Mouse (Mus musculus) midbrain, embryonic 16.5 days (tissue): ENCODE results near the gene Selenok. TPM values are rescaled to one million over a fixed set of nuclear protein-coding genes. Genes with fewer than 3 reads are reported as not detected.

Experiments
- ATAC-seq: fragments of 200-750 bp; cut with Nextera tagmentation; 2 replicates; pipeline ENCODE4 v1.8.0; 2017; ENCODE audit warnings: moderate TSS enrichment
- H3K27ac ChIP-seq: fragments of 300-500 bp; sonication (generic); 2 replicates; pipeline ENCODE4 v1.5.1; 2014; ENCODE audit warnings: mild to moderate bottlenecking, low read length, mixed read lengths
- H3K27me3 ChIP-seq: fragments of 300-500 bp; sonication (generic); 2 replicates; pipeline ENCODE4 v1.6.1; 2014; ENCODE audit warnings: low read depth, low read length, mixed read lengths; ENCODE audit not compliant: control insufficient read depth, insufficient read depth
- H3K36me3 ChIP-seq: fragments of 300-500 bp; sonication (generic); 2 replicates; pipeline ENCODE4 v1.6.1; 2014; ENCODE audit warnings: mild to moderate bottlenecking, low read length, moderate library complexity, mixed read lengths; ENCODE audit not compliant: control insufficient read depth, insufficient read depth
- H3K4me1 ChIP-seq: fragments of 300-500 bp; sonication (generic); 2 replicates; pipeline ENCODE4 v1.6.1; 2014; ENCODE audit warnings: mild to moderate bottlenecking, low read length, mixed read lengths; ENCODE audit not compliant: control insufficient read depth, insufficient read depth
- H3K4me2 ChIP-seq: fragments of 300-500 bp; sonication (generic); 2 replicates; pipeline ENCODE4 v1.6.1; 2014; ENCODE audit warnings: mild to moderate bottlenecking, low read length, mixed read lengths
- H3K4me3 ChIP-seq: fragments of 300-500 bp; sonication (generic); 2 replicates; pipeline ENCODE4 v1.5.1; 2014; ENCODE audit warnings: low read depth, mild to moderate bottlenecking, low read length, moderate library complexity, mixed read lengths
- H3K9ac ChIP-seq: fragments of 300-500 bp; sonication (generic); 2 replicates; pipeline ENCODE4 v1.6.1; 2014; ENCODE audit warnings: low read depth, low read length, mixed read lengths
- H3K9me3 ChIP-seq: fragments of 300-500 bp; sonication (generic); replicated peaks from 2 replicates; pipeline ENCODE4 v1.6.1; 2014; ENCODE audit warnings: mild to moderate bottlenecking, low read length, mixed read lengths; ENCODE audit not compliant: control insufficient read depth, poor library complexity, severe bottlenecking
- WGBS: fragments of 180-500 bp; shearing (Covaris S2); extraction: QIAGEN DNeasy Blood & Tissue Kit; methylation state at CpG from one replicate; pipeline ENCODE4 v1.1.7; 2014; 5-methylcytosine and 5-hydroxymethylcytosine counted together
- polyA plus RNA-seq: library from polyadenylated mRNA; unstranded; fragments of >200 nt; fragmentation: Nextera tagmentation; extraction: Ambion mirVana; gene quantifications from 2 replicates; pipeline ENCODE4 v1.2.1, GENCODE M21; 2015

The Selenok gene
- polyA plus RNA-seq, 1 experiment from 2014 or later, result 410 TPM

DNA sequence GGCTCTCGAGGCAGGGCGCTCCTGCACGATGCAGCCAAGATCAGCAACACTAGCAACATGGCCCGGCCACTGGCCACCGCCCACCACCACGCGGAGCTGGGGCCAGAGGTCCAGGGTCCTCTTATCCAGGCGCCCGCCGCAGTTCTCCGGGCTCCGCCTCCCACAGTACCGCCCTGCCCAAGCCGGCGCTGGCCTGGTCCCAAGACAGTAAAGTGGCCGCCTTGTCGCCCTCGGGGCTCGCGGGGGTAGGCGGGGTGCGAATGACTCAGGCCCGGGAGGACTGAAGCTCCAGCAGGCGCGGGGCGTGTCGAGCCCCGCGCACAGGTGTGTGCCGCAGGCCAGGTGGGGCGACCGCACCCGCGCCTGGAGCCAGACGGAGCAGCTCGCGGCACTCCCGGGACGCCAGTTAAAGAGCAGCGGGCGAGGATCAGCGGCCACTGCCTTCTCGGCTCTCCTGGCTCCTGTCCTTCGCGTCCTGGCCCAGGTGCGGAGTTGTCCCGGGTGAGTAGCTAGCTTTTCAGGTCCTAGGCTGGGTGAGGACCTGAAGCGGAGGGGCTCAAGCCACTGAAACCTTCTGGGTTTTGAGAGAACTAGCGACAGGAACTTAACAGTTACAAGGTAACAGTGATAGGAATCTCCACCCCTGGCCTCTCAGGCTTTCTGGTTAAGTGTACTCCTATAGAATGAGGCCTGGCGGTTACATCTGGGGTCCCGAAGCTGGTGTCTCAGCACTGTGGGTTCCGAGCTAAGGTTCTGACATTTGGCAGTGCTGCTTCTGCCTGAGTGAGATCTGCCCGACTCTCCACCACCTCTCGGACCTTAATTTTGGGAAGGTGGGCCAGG, 40.8 kb downstream of the Selenok start, which contains the start of the genes Il17rb and Chdh:
Gene Il17rb (minus strand): TSS at position 164 of the 843 bp plus-strand sequence.
Gene Chdh (plus strand): TSS at position 291 of the 843 bp plus-strand sequence.
- Histone ChIP-seq H3K27ac (no peak within 1 kb of the TSS), H3K9ac (peak within 1 kb of the TSS; percentile 59), H3K36me3 (no peaks in the 10 kb centered on the region), H3K9me3 (no peaks in the 10 kb centered on the region), H3K4me3 (peak within 1 kb of the TSS; percentile 41), H3K27me3 (peaks cover 5% of the 10 kb centered on the region), H3K4me1 (peaks cover 3% of the 10 kb centered on the region), H3K4me2 (peak within 1 kb of the TSS; percentile 73)
- WGBS, result 10% methylated on average over 51 of the region's 54 CpGs
- ATAC-seq, result peak; percentile 72

DNA sequence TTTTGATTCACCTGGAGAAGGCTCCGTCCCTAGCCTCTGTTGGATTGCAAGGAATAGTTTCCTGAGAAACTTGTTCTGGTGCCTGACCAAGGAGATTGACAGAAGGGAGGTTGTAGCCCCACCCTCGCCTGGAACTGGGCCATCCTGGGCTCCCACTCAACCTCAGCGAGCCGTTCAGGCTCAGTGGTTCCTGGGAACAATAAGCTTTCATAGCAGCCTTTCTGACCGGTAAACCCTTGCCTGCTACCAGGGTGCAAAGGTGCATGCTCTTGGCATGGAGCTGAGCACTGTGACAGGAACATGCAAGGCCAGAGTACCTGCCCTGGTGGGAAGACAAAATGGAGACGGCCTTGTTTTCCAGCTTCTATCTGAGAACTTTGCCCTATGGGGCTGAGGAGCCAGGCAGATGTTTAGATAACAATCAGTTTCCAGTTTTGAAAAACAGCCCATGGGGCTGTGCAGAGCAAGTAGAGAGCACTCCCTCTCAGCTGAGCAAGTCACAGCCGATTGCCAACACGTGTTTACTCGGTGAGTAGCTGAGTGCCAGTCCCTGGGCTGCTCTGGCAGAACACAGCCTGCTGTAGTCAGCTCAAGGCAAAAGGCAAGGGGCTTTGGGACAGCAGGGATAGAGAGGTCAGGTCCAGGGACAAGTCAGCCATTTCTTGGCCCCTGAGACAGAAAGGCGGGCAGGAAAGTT, 41.9 kb downstream of the Selenok start:
- Histone ChIP-seq H3K4me3 (no peak overlapping the region), H3K9ac (no peak overlapping the region), H3K27ac (no peak overlapping the region), H3K27me3 (peaks cover 5% of the 10 kb centered on the region), H3K4me1 (peaks cover 3% of the 10 kb centered on the region), H3K36me3 (no peaks in the 10 kb centered on the region), H3K9me3 (no peaks in the 10 kb centered on the region), H3K4me2 (no peak overlapping the region)
- no peak for ATAC-seq
- WGBS, result 74% methylated on average over 10 of the region's 10 CpGs

DNA sequence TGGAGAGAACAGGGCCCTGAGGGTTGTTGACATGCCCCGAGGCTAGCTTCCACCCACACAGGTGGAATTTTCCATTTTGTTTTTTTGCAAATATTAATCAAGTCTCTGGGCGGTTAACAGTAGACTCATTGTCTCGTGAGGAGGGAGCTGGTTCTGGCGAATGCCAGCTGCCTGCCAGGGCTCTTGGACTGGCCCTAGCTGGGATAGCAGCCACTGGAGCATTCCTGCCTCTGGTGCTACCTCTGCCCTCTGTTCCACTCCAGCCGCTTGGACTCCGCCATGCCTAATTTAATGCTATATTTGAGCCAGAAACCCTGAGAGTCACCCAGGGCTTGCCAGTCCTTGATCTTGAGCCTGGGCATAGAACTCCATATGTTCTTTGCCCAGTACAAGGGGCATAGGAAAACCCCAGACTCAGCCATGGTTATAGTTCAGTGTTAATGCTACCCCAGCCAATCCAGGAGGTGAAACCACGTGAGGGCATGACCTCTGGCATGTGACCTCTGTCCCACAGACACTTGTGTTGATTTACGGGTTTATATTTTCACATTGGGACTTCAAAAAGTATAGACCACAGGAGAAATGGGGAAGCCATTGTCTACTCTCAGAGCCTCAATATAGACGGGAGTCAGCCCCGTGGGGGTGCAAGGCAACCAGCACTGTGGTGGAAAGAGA, 43.9 kb downstream of the Selenok start:
- Histone ChIP-seq H3K9ac (no peak overlapping the region), H3K27me3 (peaks cover 5% of the 10 kb centered on the region), H3K4me2 (no peak overlapping the region), H3K4me1 (peaks cover 3% of the 10 kb centered on the region), H3K36me3 (no peaks in the 10 kb centered on the region), H3K9me3 (no peaks in the 10 kb centered on the region), H3K27ac (no peak overlapping the region), H3K4me3 (no peak overlapping the region)
- 88% methylated on average over 10 of the region's 10 CpGs for WGBS
- ATAC-seq, result no peak

DNA sequence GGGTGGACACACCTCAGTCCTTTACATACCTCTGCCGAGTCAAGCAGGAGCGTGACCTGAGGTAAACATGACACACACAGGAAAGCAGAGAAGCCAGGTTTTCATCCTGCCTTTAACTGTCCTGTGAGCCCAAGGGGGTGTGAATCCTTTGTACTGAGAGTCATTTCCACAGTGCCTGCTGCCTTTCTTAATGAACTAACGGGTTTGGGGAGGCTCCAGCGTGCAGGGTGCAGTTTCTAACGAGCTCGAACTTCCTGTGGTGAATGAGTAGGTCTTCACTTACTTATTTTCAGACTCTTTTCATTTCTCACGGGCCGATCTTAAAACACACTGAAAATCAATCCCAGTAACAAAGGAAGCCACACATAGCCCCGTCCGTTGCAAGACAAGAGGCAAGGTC, 46.4 kb downstream of the Selenok start:
- no peak for ATAC-seq

DNA sequence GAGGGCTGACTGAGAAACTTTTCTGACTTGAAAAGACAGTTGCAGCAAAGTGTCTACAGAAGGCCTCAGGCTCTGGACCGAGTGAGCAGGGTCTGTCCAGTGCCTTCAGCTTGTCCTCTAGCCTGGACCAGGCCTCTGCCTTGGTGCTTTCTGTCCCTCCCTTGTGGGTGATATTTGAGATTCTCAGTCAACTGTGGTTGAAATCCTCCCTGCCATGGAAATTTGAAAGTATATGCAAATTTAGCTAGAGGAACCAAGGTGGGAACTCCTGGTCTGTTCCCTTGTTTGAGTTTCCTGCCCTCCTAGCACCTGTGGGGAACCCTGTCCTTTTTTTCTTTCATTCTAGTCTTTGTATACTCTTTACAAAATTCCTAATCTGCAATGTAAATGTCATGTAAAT, 46.9 kb downstream of the Selenok start:
- no peaks in the 10 kb centered on the region for H3K4me1 ChIP-seq
- WGBS, result 64% methylated on average over 1 of the region's 1 CpGs
- no peak overlapping the region for H3K9ac ChIP-seq
- no peaks in the 10 kb centered on the region for H3K36me3 ChIP-seq
- no peak for ATAC-seq
- no peaks in the 10 kb centered on the region for H3K9me3 ChIP-seq
- no peak overlapping the region for H3K27ac ChIP-seq
- no peaks in the 10 kb centered on the region; the same call in 1 of the 2 replicates for H3K27me3 ChIP-seq
- no peak overlapping the region for H3K4me3 ChIP-seq
- no peak overlapping the region for H3K4me2 ChIP-seq

More for the DNA sequence above, 46.4 kb downstream of the Selenok start:
- Histone ChIP-seq H3K4me2 (no peak overlapping the region), H3K27me3 (peaks cover 5% of the 10 kb centered on the region), H3K27ac (no peak overlapping the region), H3K9me3 (no peaks in the 10 kb centered on the region), H3K4me3 (no peak overlapping the region), H3K4me1 (no peaks in the 10 kb centered on the region), H3K36me3 (no peaks in the 10 kb centered on the region), H3K9ac (no peak overlapping the region)
- WGBS, result 67% methylated on average over 10 of the region's 10 CpGs

DNA sequence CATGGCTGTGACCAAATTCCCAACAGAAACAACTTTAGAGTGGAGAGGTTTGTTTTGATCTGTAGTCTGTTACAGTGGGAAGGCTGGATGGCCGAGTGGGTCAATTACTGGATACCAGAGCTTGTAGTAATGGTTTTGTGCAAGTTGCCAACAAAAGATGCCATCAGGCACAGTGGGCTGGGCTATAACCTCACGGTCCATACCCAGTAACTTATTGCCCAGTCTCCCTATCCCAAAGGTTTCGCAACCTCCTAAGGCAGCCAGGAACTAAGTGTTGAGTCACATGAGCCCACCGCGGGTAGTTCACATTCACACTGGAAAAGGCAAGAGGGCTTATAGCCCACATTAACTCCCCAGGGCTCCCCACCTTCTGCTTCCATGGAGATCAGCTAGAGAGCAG, 48.6 kb downstream of the Selenok start:
- Histone ChIP-seq H3K36me3 (no peaks in the 10 kb centered on the region), H3K4me2 (no peak overlapping the region), H3K27me3 (no peaks in the 10 kb centered on the region), H3K27ac (no peak overlapping the region), H3K9me3 (no peaks in the 10 kb centered on the region), H3K9ac (no peak overlapping the region), H3K4me3 (no peak overlapping the region), H3K4me1 (no peaks in the 10 kb centered on the region)
- 89% methylated on average over 5 of the region's 5 CpGs for WGBS
- ATAC-seq, result no peak

DNA sequence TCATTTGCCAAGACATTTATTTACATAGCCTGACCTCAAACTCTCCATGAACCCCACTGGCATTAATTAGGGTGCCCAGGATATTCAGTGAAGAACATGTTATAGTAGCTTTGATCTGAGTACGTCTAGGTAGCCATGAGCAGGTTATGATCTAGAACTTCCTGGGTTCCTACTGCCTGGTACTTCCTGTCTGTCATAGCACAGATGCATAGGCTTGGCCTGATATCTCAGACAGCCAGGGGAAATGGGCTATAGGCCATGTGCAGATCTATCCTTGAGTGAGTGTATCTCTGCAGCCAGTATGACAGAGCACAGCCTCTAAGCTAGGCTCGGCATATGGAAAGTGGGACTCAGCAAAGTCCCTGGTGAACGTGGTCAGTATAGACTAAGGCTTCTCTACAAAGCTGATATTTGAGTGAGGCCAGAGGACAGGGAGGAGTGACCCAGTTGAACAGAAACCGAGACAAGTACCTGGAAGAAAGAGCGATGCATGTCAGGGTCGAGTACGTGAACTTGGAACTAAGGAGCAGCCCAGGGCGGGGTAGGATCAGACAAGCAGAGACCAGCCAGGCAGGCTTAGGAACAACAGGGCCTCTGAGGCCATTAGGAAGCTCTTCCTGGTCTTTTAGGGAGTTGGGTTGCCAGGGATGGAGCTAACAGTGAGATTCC, 49.8 kb downstream of the Selenok start:
- Histone ChIP-seq H3K9ac (no peak overlapping the region), H3K4me1 (no peaks in the 10 kb centered on the region), H3K4me3 (no peak overlapping the region), H3K4me2 (no peak overlapping the region), H3K27ac (no peak overlapping the region), H3K27me3 (no peaks in the 10 kb centered on the region), H3K36me3 (no peaks in the 10 kb centered on the region), H3K9me3 (no peaks in the 10 kb centered on the region)
- ATAC-seq, result no peak
- WGBS, result 93% methylated on average over 8 of the region's 8 CpGs

DNA sequence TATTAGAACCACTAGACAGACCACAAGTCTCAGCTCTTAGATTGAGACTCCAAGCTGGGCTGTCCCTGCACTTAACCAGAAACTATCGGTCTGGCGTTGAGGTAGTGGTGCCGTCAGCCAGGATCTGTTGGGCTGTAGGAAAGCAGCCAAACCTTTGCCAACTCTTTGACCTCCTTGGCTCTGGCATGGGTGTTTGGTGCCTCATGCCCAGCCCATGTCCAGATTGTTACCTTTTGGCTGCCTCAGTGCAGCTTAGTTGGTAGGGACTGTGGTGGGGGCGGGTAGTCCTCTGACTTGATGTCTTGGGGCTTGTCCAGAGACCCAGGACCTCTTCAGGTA, 50.3 kb downstream of the Selenok start:
- H3K9ac ChIP-seq, result no peak overlapping the region
- no peak overlapping the region for H3K27ac ChIP-seq
- H3K4me3 ChIP-seq, result no peak overlapping the region
- no peaks in the 10 kb centered on the region for H3K4me1 ChIP-seq
- no peak for ATAC-seq
- no peaks in the 10 kb centered on the region for H3K36me3 ChIP-seq
- 94% methylated on average over 4 of the region's 4 CpGs for WGBS
- H3K27me3 ChIP-seq, result no peaks in the 10 kb centered on the region
- no peaks in the 10 kb centered on the region for H3K9me3 ChIP-seq
- no peak overlapping the region for H3K4me2 ChIP-seq
